Mouse (Mus musculus): ENCODE measurements around the gene Slc35b4.

GRCm38 (mm10) chr6:34129261-34129660, 47.6 kb downstream of the Slc35b4 start:
- no peak for TF ChIP-seq CTCF (IDR thresholded peaks at IDR 0.05; ENCODE audit: extremely low read depth, insufficient read length, insufficient replicate concordance, low read depth, low read length)
- no peak for TF ChIP-seq POLR2A (IDR thresholded peaks at IDR 0.05; ENCODE audit: low read depth, low read length)

Measured in small intestine, adult 2 months (tissue).